Mouse (Mus musculus) heart, embryonic 15.5 days (tissue): ENCODE results near the gene Dnm3. TPM values are rescaled to one million over a fixed set of nuclear protein-coding genes. Genes with fewer than 3 reads are reported as not detected.
A peak's percentile ranks its signal among the peaks of the same experiment; 100 is the strongest.

Experiments
- ATAC-seq: fragments of 200-750 bp; cut with Nextera tagmentation; replicated peaks from 2 replicates; pipeline ENCODE4 v1.8.0; 2017; ENCODE audit warnings: low read depth, moderate TSS enrichment; ENCODE audit not compliant: insufficient number of reproducible peaks, insufficient read depth, low FRiP score
- H3K27ac ChIP-seq: fragments of 300-500 bp; sonication (generic); 2 replicates; pipeline ENCODE4 v1.5.1; 2015; ENCODE audit warnings: mild to moderate bottlenecking, inconsistent platforms
- H3K27me3 ChIP-seq: fragments of 300-500 bp; sonication (generic); 2 replicates; pipeline ENCODE4 v1.6.1; 2015; ENCODE audit warnings: inconsistent platforms
- H3K36me3 ChIP-seq: fragments of 300-500 bp; sonication (generic); 2 replicates; pipeline ENCODE4 v1.6.1; 2015; ENCODE audit warnings: mild to moderate bottlenecking, inconsistent platforms
- H3K4me1 ChIP-seq: fragments of 300-500 bp; sonication (generic); replicated peaks from 2 replicates; pipeline ENCODE4 v1.6.1; 2015; ENCODE audit warnings: inconsistent platforms
- H3K4me2 ChIP-seq: fragments of 300-500 bp; sonication (generic); 2 replicates; pipeline ENCODE4 v1.6.1; 2015; ENCODE audit warnings: inconsistent platforms, mild to moderate bottlenecking, moderate library complexity
- H3K4me3 ChIP-seq: fragments of 300-500 bp; sonication (generic); 2 replicates; pipeline ENCODE4 v1.5.1; 2015; ENCODE audit warnings: mild to moderate bottlenecking, inconsistent platforms
- H3K9ac ChIP-seq: fragments of 300-500 bp; sonication (generic); 2 replicates; pipeline ENCODE4 v1.6.1; 2015; ENCODE audit warnings: mild to moderate bottlenecking, inconsistent platforms
- H3K9me3 ChIP-seq: fragments of 300-500 bp; sonication (generic); replicated peaks from 2 replicates; pipeline ENCODE4 v1.6.1; 2016; ENCODE audit warnings: inconsistent platforms
- WGBS: fragments of 180-500 bp; shearing (Covaris S2); methylation state at CpG from one replicate; pipeline ENCODE4 v1.1.7; 2015; ENCODE audit warnings: mixed read lengths; 5-methylcytosine and 5-hydroxymethylcytosine counted together
- polyA plus RNA-seq: library from polyadenylated mRNA; unstranded; fragments of >200 nt; fragmentation: Nextera tagmentation; extraction: Ambion mirVana; gene quantifications from 2 replicates; pipeline ENCODE4 v1.2.1, GENCODE M21; 2015

Dnm3 gene
- polyA plus RNA-seq, 1 experiment from 2014 or later, result 1.7 TPM

DNA sequence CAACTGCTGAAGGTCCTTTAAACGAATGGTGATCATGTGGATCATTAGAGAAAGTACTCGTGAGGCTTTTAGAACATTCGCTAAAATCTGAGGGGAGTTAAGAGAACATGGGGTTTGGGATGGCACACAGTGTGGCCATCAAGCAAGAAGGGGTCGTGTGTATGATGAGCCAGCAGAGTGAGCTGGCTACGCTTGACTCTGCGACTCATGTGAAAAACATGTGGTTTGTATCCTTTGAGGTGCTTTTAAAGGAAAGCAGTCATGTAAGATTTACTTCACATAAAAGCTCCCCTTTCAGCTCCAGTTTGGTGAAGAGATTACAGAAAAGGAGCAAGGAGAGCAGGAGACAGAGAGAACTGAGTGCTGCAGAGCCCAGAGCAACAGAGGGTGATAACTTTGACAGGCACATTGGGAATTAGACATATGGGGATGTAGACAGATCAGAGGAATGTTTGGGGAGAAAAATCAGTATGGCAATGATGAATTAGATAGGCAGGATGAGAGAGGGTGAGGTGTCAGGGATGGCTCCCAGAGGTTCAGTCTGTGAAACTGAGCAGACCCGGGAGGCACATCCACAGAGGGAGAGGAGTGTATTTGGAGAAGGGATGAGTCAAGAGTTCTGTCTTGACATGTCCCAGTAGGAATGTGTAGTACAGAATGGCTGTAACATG lies 234.7 kb downstream of the Dnm3 start:
- no peak overlapping the region for H3K9ac ChIP-seq
- H3K27ac ChIP-seq, result no peak overlapping the region
- 0 out of 2 replicates have a peak, but pooled peaks cover 6% of the 10 kb centered on the region for H3K4me1 ChIP-seq
- H3K9me3 ChIP-seq, result no peaks in the 10 kb centered on the region
- no peak overlapping the region for H3K4me2 ChIP-seq
- WGBS, result 58% methylated on average over 7 of the region's 7 CpGs
- no peak overlapping the region for H3K4me3 ChIP-seq
- ATAC-seq, result no peak
- H3K27me3 ChIP-seq, result no peaks in the 10 kb centered on the region
- no peaks in the 10 kb centered on the region for H3K36me3 ChIP-seq

- Histone ChIP-seq H3K9me3 (no peaks in the 10 kb centered on the region), H3K27ac (no peak overlapping the region), H3K4me3 (no peak overlapping the region), H3K36me3 (no peaks in the 10 kb centered on the region), H3K4me1 (0 out of 2 replicates have a peak, but pooled peaks cover 6% of the 10 kb centered on the region), H3K27me3 (no peaks in the 10 kb centered on the region), H3K4me2 (no peak overlapping the region), H3K9ac (no peak overlapping the region)
- no peak for ATAC-seq
- WGBS, result 76% methylated on average over 4 of the region's 4 CpGs
Observed at GRCm38 (mm10) chr1:162240720-162241119, 237.1 kb downstream of the Dnm3 start.

DNA sequence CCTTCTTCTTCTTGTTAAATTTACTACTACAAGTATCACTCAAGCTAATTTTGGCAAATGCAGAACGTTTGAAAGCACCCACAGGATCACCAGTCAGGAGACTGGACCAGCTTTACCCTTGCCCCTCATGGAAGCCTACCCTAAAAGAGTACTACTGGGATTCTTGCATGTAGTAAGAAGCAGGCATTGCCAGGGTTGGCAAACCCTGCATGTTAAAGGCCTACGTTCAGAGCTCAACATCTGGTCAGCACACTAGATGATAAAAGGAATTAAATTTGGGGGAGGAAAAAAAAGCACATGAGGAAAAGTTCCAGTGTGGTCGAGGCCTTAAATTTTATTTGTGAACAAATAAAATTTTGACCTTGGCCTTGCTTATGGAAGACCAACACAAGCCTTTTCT lies 239.2 kb downstream of the Dnm3 start:
- WGBS, result 51% methylated on average over 3 of the region's 3 CpGs
- H3K27ac ChIP-seq, result no peak overlapping the region
- H3K27me3 ChIP-seq, result no peaks in the 10 kb centered on the region
- H3K4me1 ChIP-seq, result 0 out of 2 replicates have a peak, but pooled peaks cover 2% of the 10 kb centered on the region
- H3K4me3 ChIP-seq, result no peak overlapping the region
- no peak for ATAC-seq
- H3K4me2 ChIP-seq, result no peak overlapping the region
- H3K36me3 ChIP-seq, result no peaks in the 10 kb centered on the region
- no peaks in the 10 kb centered on the region for H3K9me3 ChIP-seq
- no peak overlapping the region for H3K9ac ChIP-seq

GRCm38 (mm10) chr1:162236624-162237159 lies 241.1 kb downstream of the Dnm3 start:
- H3K9me3 ChIP-seq, result no peaks in the 10 kb centered on the region
- no peaks in the 10 kb centered on the region for H3K36me3 ChIP-seq
- H3K27ac ChIP-seq, result no peak overlapping the region
- no peaks in the 10 kb centered on the region for H3K27me3 ChIP-seq
- no peak for ATAC-seq
- no peaks in the 10 kb centered on the region for H3K4me1 ChIP-seq
- H3K9ac ChIP-seq, result no peak overlapping the region
- H3K4me3 ChIP-seq, result no peak overlapping the region
- no peak overlapping the region for H3K4me2 ChIP-seq
- 82% methylated on average over 7 of the region's 7 CpGs for WGBS

- WGBS, result 39% methylated on average over 7 of the region's 7 CpGs
- no peaks in the 10 kb centered on the region for H3K9me3 ChIP-seq
- no peak overlapping the region for H3K4me3 ChIP-seq
- no peaks in the 10 kb centered on the region for H3K36me3 ChIP-seq
- no peak for ATAC-seq
- peak overlapping the region; percentile 45 for H3K27ac ChIP-seq
- no peak overlapping the region for H3K4me2 ChIP-seq
- H3K4me1 ChIP-seq, result 0 out of 2 replicates have a peak, but pooled peaks cover 5% of the 10 kb centered on the region
- H3K27me3 ChIP-seq, result no peaks in the 10 kb centered on the region
- no peak overlapping the region for H3K9ac ChIP-seq
Observed at GRCm38 (mm10) chr1:162225621-162226147, 252.2 kb downstream of the Dnm3 start.

GRCm38 (mm10) chr1:162224817-162225605 lies 252.8 kb downstream of the Dnm3 start:
- H3K27ac ChIP-seq, result peak overlapping the region; percentile 45; the same call in 1 of the 2 replicates
- WGBS, result 53% methylated on average over 10 of the region's 10 CpGs
- no peak overlapping the region for H3K4me2 ChIP-seq
- no peaks in the 10 kb centered on the region for H3K9me3 ChIP-seq
- H3K36me3 ChIP-seq, result no peaks in the 10 kb centered on the region
- H3K4me1 ChIP-seq, result 0 out of 2 replicates have a peak, but pooled peaks cover 5% of the 10 kb centered on the region
- no peaks in the 10 kb centered on the region for H3K27me3 ChIP-seq
- H3K9ac ChIP-seq, result no peak overlapping the region
- no peak overlapping the region for H3K4me3 ChIP-seq
- ATAC-seq, result no peak

GRCm38 (mm10) chr1:162224061-162224460 lies 253.8 kb downstream of the Dnm3 start:
- Histone ChIP-seq H3K36me3 (no peaks in the 10 kb centered on the region), H3K4me1 (0 out of 2 replicates have a peak, but pooled peaks cover 5% of the 10 kb centered on the region), H3K4me3 (no peak overlapping the region), H3K4me2 (no peak overlapping the region), H3K27me3 (no peaks in the 10 kb centered on the region), H3K9me3 (no peaks in the 10 kb centered on the region), H3K9ac (no peak overlapping the region), H3K27ac (no peak overlapping the region)
- ATAC-seq, result no peak
- 68% methylated on average over 3 of the region's 3 CpGs for WGBS

GRCm38 (mm10) chr1:162223258-162223940 lies 254.4 kb downstream of the Dnm3 start:
- peaks cover 5% of the 10 kb centered on the region; the same call in 1 of the 2 replicates for H3K4me1 ChIP-seq
- H3K27ac ChIP-seq, result no peak overlapping the region; the same call in 1 of the 2 replicates
- WGBS, result 78% methylated on average over 8 of the region's 8 CpGs
- no peak overlapping the region for H3K4me3 ChIP-seq
- ATAC-seq, result no peak
- no peaks in the 10 kb centered on the region for H3K27me3 ChIP-seq
- no peak overlapping the region for H3K4me2 ChIP-seq
- no peaks in the 10 kb centered on the region for H3K36me3 ChIP-seq
- no peak overlapping the region for H3K9ac ChIP-seq
- no peaks in the 10 kb centered on the region for H3K9me3 ChIP-seq

- Histone ChIP-seq H3K27ac (no peak overlapping the region), H3K27me3 (no peaks in the 10 kb centered on the region), H3K4me2 (no peak overlapping the region), H3K4me3 (no peak overlapping the region), H3K9ac (no peak overlapping the region), H3K4me1 (peaks cover 5% of the 10 kb centered on the region), H3K36me3 (no peaks in the 10 kb centered on the region), H3K9me3 (no peaks in the 10 kb centered on the region)
- no peak for ATAC-seq
Observed at GRCm38 (mm10) chr1:162222353-162222752, 255.5 kb downstream of the Dnm3 start.

DNA sequence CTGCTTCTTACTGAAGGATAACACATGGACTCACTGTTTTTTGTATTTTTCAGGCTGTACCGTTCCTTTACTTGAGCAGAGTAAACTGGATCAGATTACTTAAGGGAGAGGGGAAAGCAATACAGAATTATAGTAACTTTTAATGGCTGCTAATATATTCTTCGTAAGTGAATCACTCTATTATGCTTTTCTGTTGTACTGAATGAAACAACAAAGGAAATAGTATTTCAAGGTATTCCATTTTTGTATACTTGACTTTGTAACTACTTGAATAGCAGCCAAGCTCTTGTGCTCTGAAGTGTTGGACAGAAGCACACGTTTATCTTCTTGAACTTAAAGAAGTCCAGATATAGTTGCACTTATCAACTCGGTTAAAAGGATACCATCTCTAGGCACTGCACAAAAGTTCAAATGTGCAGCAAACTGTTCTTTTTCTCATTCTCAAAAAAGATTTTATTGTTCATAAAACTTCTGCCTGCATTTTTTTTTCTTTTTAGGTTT lies 256.0 kb downstream of the Dnm3 start:
- ATAC-seq, result no peak
- H3K27ac ChIP-seq, result no peak overlapping the region
- H3K4me2 ChIP-seq, result peak overlapping the region; percentile 30; the same call in 1 of the 2 replicates
- no peak overlapping the region; the same call in 1 of the 2 replicates for H3K9ac ChIP-seq
- H3K4me3 ChIP-seq, result no peak overlapping the region
- no peaks in the 10 kb centered on the region for H3K27me3 ChIP-seq
- 17% methylated on average over 4 of the region's 4 CpGs for WGBS
- peaks cover 5% of the 10 kb centered on the region for H3K4me1 ChIP-seq
- no peaks in the 10 kb centered on the region for H3K9me3 ChIP-seq
- no peaks in the 10 kb centered on the region for H3K36me3 ChIP-seq

GRCm38 (mm10) chr1:162220891-162221290 lies 256.9 kb downstream of the Dnm3 start:
- ATAC-seq, result no peak
- no peaks in the 10 kb centered on the region for H3K9me3 ChIP-seq
- H3K9ac ChIP-seq, result no peak overlapping the region
- H3K36me3 ChIP-seq, result no peaks in the 10 kb centered on the region
- H3K4me2 ChIP-seq, result peak overlapping the region; percentile 34
- H3K27me3 ChIP-seq, result no peaks in the 10 kb centered on the region
- peak overlapping the region; percentile 47; the same call in 1 of the 2 replicates for H3K27ac ChIP-seq
- H3K4me1 ChIP-seq, result peaks cover 6% of the 10 kb centered on the region
- peak overlapping the region; percentile 30 for H3K4me3 ChIP-seq
